ENCODE assay signal across 8 mouse cellular contexts in genomic region chr5:32139516-32140037, GRCm38 (mm10). TPM values are rescaled to one million over a fixed set of nuclear protein-coding genes. Genes with fewer than 3 reads are reported as not detected.
DNase-seq lines count a peak whose midpoint lies in the region; ATAC-seq lines count a peak whose summit lies in the region.

No protein-coding gene starts in this region.

- peaks cover 39% of the 10 kb centered on the region for H3K27me3 ChIP-seq in neural tube, embryonic 15.5 days (replicated peaks)
- H3K27me3 ChIP-seq in limb, embryonic 15.5 days: no peaks in the 10 kb centered on the region

- H3K9ac ChIP-seq in neural tube, embryonic 15.5 days (replicated peaks): no peak overlapping the region
- no peak overlapping the region for H3K9ac ChIP-seq in limb, embryonic 15.5 days

- H3K4me1 ChIP-seq in neural tube, embryonic 15.5 days: peaks cover 20% of the 10 kb centered on the region
- H3K4me1 ChIP-seq in limb, embryonic 15.5 days: peaks cover 38% of the 10 kb centered on the region

- 49% methylated on average over 9 of the region's 9 CpGs for WGBS in neural tube, embryonic 15.5 days
- WGBS in limb, embryonic 15.5 days: 26% methylated on average over 9 of the region's 9 CpGs

- H3K36me3 ChIP-seq in neural tube, embryonic 15.5 days: no peaks in the 10 kb centered on the region
- no peaks in the 10 kb centered on the region for H3K36me3 ChIP-seq in limb, embryonic 15.5 days

- no peak overlapping the region for H3K4me3 ChIP-seq in neural tube, embryonic 15.5 days (replicated peaks)
- H3K4me3 ChIP-seq in limb, embryonic 15.5 days: peak overlapping the region; percentile 75

- no peak overlapping the region for H3K27ac ChIP-seq in neural tube, embryonic 15.5 days (replicated peaks)
- peak overlapping the region; percentile 54 for H3K27ac ChIP-seq in limb, embryonic 15.5 days

- H3K4me2 ChIP-seq in neural tube, embryonic 15.5 days: no peak overlapping the region
- H3K4me2 ChIP-seq in limb, embryonic 15.5 days: peak overlapping the region; percentile 82

- no peak for ATAC-seq in neural tube, embryonic 15.5 days (ENCODE audit: low FRiP score)
- no peak for ATAC-seq in limb, embryonic 15.5 days (ENCODE audit: insufficient number of reproducible peaks, low FRiP score, low TSS enrichment, low read depth)
- no peak; the same call in 1 of the 2 replicates for ATAC-seq in erythroblast, adult 5-6 weeks (replicated peaks; ENCODE audit: low FRiP score, poor library complexity, severe bottlenecking)

- peak; percentile 38 for DNase-seq in neural tube, embryonic 10.5 days (ENCODE audit: extremely low spot score, low spot score)
- DNase-seq in NIH3T3 (ENCODE audit: low read depth): peak; percentile 89
- peak; percentile 84 for DNase-seq in embryo, embryonic 10.5 days (ENCODE audit: low spot score)
- DNase-seq in induced T-regulatory cell, adult 2 months (ENCODE audit: low read depth): peak; percentile 90
- DNase-seq in retina, postnatal 7 days (ENCODE audit: low read depth, low spot score): peak; percentile 36

- H3K9me3 ChIP-seq in neural tube, embryonic 15.5 days (replicated peaks): no peaks in the 10 kb centered on the region
- no peaks in the 10 kb centered on the region for H3K9me3 ChIP-seq in limb, embryonic 15.5 days

RNA-seq across cellular contexts. Expression of gene Fosl2, which starts 4.0 kb away (rescaled TPM):
- polyA plus RNA-seq in neural tube, embryonic 15.5 days (2015; fragmentation: Nextera tagmentation; extraction: Ambion mirVana): 0.72 and 1.7 TPM in 2 replicates
- 9.9 and 10.6 TPM in 2 replicates for polyA plus RNA-seq in limb, embryonic 15.5 days (2015; fragmentation: Nextera tagmentation; extraction: Ambion mirVana)
- 11.7 and 12.7 TPM in 2 replicates for total RNA-seq in erythroblast, adult 5-6 weeks (2015; ENCODE audit: low replicate concordance)
- 4.0 and 4.3 TPM in 2 replicates for total RNA-seq in erythroblast, adult 5-6 weeks (2017; ENCODE audit: low replicate concordance)

Comparison
In these comparisons a context has a peak if more than half of its experiments do, and no peak if none do; other contexts are left out.
1. DNase-seq: peak in every context shown above with its lines; median percentile 90 in induced T-regulatory cell, adult 2 months; 89 in NIH3T3; 84 in embryo, embryonic 10.5 days; 38 in neural tube, embryonic 10.5 days; 36 in retina, postnatal 7 days.